ENCODE assay signal across 8 mouse cellular contexts in the genomic region with DNA sequence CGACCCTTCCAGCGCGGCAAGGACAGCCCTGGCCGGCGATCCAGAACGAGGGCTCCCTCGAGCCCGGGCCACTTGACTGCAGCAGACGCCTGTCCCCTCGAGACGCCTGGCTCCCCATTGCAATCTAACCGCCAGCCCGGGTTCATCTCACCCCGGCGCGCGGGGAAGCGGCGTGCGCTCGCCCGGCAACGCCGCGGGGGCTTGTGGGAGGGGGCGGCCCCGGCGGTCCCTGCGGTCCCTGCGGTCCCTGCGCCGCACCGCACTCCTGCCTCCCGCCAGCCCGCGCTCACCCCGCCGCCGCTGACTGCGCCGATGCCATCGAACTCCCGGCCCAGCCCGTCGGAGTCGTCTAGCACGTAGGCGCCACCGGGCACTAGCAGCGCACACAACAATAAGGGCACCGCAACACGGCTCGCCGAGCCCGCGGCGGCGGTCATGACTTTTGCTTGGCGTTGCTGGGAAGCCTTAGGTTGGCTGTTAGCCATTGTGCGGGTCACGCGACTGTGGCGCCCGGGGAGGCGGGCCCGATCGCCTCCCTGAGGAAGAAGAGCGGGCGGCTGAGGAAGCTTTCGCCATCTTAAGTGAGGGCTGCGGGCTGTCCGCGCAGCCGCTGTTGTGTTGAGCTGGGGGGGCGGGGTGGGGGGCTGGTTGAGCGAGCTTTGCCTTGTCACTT. TPM values are rescaled to one million over a fixed set of nuclear protein-coding genes. Genes with fewer than 3 reads are reported as not detected.
DNase-seq lines count a peak whose midpoint lies in the region; ATAC-seq and TF ChIP-seq lines count a peak whose summit lies in the region.

Galc (minus strand) TSS at position 615 of the 673 bp plus-strand sequence.

- peak; percentile 90 for DNase-seq in R1 (ENCODE audit: low read depth, low spot score)
- DNase-seq in cerebellum, postnatal 14 days, result peak; percentile 92 to 93
- DNase-seq in frontal cortex, postnatal 14 days (ENCODE audit: low spot score in 2 of 2), result peak; percentile 74 to 82
- DNase-seq in layer of hippocampus, postnatal 10 days (ENCODE audit: low spot score in 2 of 2), result peak; percentile 91 to 92
- peak; percentile 85 for DNase-seq in lung, postnatal 0 days (ENCODE audit: low spot score)
- peak; percentile 76 for DNase-seq in ovary, postnatal 10 days (ENCODE audit: low spot score)
- peak; percentile 83 for DNase-seq in thymus, postnatal 0 days (ENCODE audit: low spot score)

- peak within 1 kb of the TSS; percentile 97 for H3K27ac ChIP-seq in hindbrain, embryonic 12.5 days
- H3K27ac ChIP-seq in lung, postnatal 0 days (ENCODE audit: low read length), result peak within 1 kb of the TSS; percentile 94

- no peaks in the 10 kb centered on the region for H3K36me3 ChIP-seq in hindbrain, embryonic 12.5 days
- no peaks in the 10 kb centered on the region for H3K36me3 ChIP-seq in lung, postnatal 0 days (ENCODE audit: insufficient read depth, low read length)

- no peaks in the 10 kb centered on the region for H3K27me3 ChIP-seq in hindbrain, embryonic 12.5 days
- H3K27me3 ChIP-seq in lung, postnatal 0 days (replicated peaks; ENCODE audit: insufficient read depth, low read length), result no peaks in the 10 kb centered on the region

- no peaks in the 10 kb centered on the region for H3K9me3 ChIP-seq in hindbrain, embryonic 12.5 days (replicated peaks)
- no peaks in the 10 kb centered on the region for H3K9me3 ChIP-seq in lung, postnatal 0 days (ENCODE audit: low read length)

- H3K4me3 ChIP-seq in hindbrain, embryonic 12.5 days, result peak within 1 kb of the TSS; percentile 65
- H3K4me3 ChIP-seq in lung, postnatal 0 days (ENCODE audit: low read depth, low read length), result peak within 1 kb of the TSS; percentile 92

- no peak for TF ChIP-seq CTCF in lung, postnatal 0 days (IDR thresholded peaks at IDR 0.05)

- H3K4me1 ChIP-seq in hindbrain, embryonic 12.5 days, result no peaks in the 10 kb centered on the region
- H3K4me1 ChIP-seq in lung, postnatal 0 days (ENCODE audit: insufficient read depth, low read depth, low read length), result 0 out of 2 replicates have a peak, but pooled peaks cover 3% of the 10 kb centered on the region

- no peak for TF ChIP-seq EP300 in lung, postnatal 0 days (IDR thresholded peaks at IDR 0.05)

- WGBS in hindbrain, embryonic 12.5 days, result under 1% methylated on average over 75 of the region's 76 CpGs
- WGBS in lung, postnatal 0 days, result 1% methylated on average over 66 of the region's 76 CpGs

- H3K9ac ChIP-seq in hindbrain, embryonic 12.5 days, result peak within 1 kb of the TSS; percentile 83
- peak within 1 kb of the TSS; percentile 72 for H3K9ac ChIP-seq in lung, postnatal 0 days (replicated peaks; ENCODE audit: low read depth)

- peak; percentile 95 for ATAC-seq in hindbrain, embryonic 12.5 days (ENCODE audit: low FRiP score)
- peak; percentile 87 for ATAC-seq in lung, postnatal 0 days

- peak within 1 kb of the TSS; percentile 53 for H3K4me2 ChIP-seq in hindbrain, embryonic 12.5 days (replicated peaks)
- H3K4me2 ChIP-seq in lung, postnatal 0 days (replicated peaks; ENCODE audit: low read depth, low read length), result peak within 1 kb of the TSS; percentile 64

RNA-seq across cellular contexts. Expression of gene Galc, which starts in this region (rescaled TPM):
- 12.2 and 13.5 TPM in 2 replicates for polyA plus RNA-seq in hindbrain, embryonic 12.5 days (2016; fragmentation: Nextera tagmentation; extraction: Ambion mirVana)
- 10 to 100 TPM; 20.7 to 24.9 TPM for total RNA-seq in layer of hippocampus, postnatal 10 days (2021)
- polyA plus RNA-seq in lung, postnatal 0 days (2015; fragmentation: Nextera tagmentation; extraction: Ambion mirVana), result 10.7 and 13.8 TPM in 2 replicates
- polyA plus RNA-seq in thymus, postnatal 0 days (2015; fragmentation: Nextera tagmentation; extraction: Ambion mirVana), result 2.9 and 3.4 TPM in 2 replicates

Comparison
In these comparisons a context has a peak if more than half of its experiments do, and no peak if none do; other contexts are left out.
1. Peak in every context shown above with its lines: DNase-seq, ATAC-seq, H3K4me3 ChIP-seq and H3K27ac ChIP-seq.